Mouse (Mus musculus): ENCODE measurements around the gene Itprid2.
"Not testable (repeated sequence)": the region's sequence is repeated elsewhere in the genome, so short reads cannot be mapped to it uniquely, and the experiment has no call there.

Itprid2 gene

DNA sequence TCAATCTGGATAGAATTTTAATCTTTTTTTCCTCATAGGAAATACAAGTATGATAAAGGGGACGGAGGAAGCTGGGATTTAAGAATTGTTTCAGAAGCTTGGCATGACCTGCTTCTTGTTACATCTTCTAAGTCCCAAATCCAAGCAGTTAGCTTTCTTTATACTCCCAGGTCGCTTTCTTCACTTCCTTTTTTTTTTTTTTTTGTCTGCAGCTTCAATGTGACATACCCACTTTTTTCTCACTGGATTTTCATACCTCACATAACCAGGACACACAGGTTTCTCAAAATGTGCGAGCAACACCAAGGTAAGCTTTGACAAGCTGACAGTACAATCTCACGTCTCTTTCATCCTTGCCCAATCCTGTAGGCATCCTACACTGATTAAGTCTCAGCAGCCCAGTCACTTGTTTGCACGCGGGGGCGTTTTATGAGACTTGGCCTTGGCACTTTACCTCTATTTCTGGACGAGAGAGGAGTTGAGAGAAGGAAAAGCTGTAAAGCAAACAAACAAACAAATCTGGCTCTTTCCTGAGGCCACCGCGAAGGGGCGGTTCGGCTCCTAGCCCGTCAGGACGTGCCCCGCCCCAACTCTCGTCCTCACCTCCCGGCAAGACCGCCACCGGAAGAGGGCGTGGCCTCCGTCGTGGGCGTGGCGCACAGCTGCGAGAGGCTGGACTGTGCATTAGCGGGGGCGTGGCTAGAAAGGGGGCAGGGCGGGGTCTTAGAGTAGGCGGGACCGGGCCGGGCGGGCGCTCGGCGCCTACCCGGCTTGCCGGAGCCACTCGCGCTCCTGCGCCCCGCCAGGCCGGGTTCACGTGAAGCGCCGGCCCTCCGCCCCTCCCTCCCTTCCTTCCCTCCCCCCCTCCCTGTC is at the start of gene Itprid2:
Gene Itprid2 (plus strand): TSS at position 825 of the 873 bp plus-strand sequence.
- peak; percentile 97 for DNase-seq

DNA sequence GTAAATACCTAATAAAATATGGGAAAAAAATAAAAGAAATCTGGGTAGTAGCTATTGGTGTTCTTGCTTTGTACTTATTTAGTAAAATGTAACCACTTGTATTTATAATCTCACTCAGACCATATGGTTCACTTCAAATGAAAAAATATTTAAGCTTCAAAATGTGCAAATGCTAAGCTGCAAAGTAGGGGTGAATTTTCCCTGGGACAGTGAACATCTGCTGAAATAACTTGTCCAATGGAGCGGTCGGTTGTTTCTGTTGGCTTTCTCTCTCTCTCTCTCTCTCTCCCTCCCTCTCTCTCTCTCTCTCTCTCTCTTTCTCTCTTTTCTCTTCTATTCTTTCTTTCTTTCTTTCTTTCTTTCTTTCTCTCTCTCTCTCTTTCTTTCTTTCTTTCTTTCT is 39.0 kb upstream of the Itprid2 start:
- no peak for DNase-seq

DNA sequence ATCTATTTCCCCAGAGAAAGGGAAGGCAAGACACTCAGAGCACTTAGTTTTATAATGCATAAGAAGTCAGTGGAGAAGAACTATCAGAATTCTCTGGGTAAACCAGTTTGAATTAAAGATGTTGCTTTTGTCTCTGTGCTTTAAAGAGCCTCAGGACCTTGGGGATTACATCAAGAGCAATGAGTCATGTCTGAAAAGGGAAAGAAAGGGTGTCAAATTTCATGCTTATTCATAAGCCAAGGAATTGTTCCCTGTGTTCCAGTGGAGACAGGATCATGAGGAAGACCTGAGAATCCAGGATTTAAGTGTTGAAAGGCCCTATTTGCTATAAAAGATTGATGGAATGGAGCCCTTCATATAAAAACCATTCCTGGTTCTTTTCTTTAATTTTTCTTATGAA is 38.1 kb upstream of the Itprid2 start:
- DNase-seq: no peak

DNA sequence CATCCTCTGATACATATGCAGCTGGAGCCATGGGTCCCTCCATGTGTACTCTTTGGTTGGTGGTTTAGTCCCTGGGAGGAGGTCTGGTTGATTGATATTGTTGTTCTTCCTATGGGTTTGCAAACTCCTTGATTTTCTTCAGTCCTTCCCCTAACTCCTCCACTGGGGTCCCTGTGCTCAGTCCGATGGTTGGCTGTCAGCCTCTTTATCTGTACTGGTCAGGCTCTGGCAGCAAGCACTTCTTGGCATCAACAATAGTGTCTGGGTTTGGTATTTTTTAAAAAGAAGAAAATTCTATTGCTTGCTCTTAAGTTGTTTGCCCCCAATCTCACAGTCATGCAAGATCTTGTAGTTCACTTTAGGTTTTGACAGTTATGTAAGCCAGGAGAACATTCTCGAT is 34.0 kb upstream of the Itprid2 start:
- not testable (repeated sequence) for DNase-seq

DNA sequence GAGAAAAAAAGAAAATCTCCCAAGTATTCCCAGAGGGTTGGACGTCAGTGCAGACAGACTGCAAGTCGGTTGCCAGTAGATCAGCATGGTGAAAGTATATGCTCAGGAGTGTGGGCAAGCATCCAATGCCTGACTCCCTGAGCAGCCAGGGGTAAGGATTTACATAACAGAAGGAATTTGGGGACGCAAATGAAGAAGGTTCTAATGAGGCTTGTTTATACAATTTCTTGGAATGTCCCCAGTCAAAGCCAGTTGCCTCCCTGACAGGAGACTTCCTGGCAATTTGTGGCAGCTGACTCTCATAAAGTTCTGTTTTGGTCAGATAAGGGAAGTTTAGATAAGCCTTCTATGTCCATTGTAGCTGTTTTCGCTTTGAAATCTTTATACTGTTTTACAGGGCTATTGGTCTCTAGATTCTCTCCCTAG is 33.4 kb upstream of the Itprid2 start:
- peak; percentile 24 for DNase-seq

DNA sequence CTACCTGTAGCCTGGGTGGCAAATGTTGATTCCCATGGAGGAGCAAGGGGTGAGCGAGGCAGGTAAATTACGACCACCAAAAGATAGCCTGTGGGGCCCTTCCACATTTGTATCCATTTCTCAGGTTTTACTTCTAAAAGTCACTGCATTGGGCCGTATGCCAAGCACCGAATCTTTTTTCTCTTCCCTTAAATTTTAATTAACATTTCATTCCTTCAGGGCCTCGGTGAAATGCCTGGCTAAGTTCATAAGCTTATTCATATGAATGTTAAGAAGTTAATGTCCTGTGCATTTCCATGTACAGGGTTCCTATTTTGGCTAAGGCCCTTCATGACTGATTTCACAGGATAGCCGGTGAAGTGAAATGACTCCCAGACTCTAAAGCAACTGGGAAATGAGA is 32.8 kb upstream of the Itprid2 start:
- DNase-seq: no peak

DNA sequence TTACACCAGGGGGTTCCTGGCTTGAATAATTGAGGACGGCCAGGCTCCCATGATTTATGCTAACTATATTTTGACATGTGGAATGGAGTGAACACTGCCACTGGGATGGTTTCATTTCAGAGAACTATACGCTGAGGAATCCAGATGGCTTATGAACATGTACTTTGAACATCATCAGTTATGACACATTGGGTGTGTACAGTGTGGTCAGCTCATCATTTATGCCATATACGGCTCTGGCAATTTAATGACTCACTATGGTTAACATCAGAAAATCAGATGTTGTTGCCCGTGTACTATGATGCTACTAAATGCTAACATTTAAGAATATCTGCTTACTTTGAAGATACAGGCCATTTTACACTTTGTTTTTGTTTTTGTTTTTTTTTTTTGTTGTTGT is 31.8 kb upstream of the Itprid2 start:
- DNase-seq: no peak

DNA sequence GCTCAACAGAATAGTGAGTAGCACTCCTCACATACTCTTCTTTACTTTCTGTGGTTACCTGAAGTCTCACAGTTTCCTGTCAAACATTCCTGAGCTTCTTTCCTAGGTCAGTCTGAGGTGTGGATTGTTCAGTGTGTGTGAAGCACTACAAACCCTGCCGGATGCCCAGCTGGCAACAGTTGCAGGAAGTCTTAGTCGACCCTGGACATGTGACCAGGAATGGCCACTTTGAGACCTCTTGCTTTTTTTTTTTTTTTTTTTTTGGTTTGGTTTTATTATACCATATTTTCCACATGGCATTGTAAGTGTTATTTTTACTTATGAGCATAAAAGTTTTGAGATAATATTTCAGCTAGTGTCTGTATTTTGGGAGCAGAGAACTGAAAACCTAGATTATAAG is 29.1 kb upstream of the Itprid2 start:
- DNase-seq: no peak

DNA sequence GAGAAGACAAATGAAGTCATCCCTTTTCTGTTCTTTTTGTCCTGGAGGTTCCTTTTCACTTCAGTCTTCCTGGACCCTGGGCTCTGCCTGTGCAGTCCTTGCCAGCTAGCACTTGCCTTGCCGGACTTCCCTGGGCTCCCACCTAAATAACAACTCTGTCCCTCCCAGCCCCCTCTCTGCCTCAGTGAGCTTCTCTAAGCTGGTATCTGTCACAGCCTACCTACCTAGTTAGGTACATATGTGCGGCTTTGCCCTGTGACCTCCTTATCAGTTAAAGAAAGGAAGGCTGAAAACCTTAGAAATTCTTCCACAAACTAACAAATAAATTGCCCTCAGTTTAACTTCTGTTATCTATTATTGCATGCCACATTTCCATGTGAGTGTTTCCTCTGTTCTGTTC is 28.0 kb upstream of the Itprid2 start:
- DNase-seq: no peak

DNA sequence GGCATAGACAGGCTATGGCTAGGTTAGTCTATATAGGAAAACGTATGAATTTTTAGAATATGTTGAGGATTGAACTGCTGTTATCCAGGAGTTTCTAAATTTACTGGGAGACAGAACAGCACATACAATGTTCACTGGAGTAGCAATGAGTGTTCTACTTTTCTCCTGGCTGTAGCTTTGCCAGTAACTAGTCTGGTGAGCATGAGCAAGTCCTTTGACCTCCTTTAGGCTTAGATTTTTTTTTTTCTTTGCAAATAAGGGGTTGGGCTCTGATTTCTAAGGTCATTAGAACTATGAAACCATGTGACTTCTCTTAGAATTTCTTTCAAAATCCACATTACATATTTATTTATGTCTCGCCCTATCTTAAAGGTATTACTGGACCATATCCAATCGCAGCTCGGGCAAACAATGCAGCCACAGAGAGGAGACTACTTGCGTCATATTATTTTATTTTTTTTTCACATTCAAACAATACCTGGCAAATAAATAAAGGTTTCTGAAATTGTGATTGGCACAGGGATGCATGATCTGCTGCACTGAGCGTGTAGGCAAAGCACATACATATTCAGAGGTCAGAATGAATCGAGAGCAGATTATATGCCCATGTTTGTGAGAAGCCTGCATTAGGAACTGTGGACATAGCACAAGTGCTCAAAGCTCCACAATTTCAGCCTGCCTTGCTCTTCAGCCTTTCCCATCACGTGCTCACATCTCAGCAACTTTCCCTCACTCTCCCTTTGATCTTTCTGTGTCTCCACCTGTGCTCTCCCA is 26.7 kb upstream of the Itprid2 start:
- no peak for DNase-seq

DNA sequence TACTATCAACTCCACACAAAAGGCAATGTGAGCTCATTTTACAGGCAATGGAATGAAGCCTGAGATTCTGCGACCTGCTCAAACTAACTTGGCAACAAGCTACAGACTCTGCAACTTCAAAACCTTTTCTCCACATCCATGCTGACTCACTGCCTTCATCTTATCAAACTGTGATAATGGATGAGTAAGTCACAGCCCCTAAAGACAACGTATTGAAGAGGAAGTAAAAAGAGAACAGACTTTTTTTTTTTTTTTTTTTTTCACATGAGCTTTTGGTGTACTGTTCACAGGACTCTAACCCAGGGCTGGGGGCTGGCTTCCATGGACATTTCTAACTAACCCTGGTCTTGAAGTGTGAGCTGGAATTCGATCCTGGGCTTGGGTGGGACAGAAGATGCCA is 24.3 kb upstream of the Itprid2 start:
- DNase-seq: no peak

DNA sequence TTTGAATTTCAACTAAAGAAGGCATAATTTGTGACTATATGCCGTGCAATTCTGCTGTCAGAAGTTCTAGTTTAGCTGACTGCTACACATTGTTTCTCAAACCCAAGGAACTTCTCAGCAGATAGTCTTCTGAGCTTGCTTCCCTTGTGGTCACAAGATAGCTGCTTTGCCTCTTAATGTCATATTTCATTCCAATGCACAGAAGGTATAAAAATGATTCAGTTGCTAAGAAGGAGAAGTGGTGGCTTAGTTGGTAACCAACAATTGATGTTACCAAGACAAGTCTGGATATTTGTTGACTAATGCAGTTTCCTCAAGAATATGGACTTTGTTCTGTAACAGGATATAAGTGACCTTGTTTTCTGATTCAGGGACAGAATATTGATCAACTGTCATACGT is 17.0 kb upstream of the Itprid2 start:
- DNase-seq: no peak

DNA sequence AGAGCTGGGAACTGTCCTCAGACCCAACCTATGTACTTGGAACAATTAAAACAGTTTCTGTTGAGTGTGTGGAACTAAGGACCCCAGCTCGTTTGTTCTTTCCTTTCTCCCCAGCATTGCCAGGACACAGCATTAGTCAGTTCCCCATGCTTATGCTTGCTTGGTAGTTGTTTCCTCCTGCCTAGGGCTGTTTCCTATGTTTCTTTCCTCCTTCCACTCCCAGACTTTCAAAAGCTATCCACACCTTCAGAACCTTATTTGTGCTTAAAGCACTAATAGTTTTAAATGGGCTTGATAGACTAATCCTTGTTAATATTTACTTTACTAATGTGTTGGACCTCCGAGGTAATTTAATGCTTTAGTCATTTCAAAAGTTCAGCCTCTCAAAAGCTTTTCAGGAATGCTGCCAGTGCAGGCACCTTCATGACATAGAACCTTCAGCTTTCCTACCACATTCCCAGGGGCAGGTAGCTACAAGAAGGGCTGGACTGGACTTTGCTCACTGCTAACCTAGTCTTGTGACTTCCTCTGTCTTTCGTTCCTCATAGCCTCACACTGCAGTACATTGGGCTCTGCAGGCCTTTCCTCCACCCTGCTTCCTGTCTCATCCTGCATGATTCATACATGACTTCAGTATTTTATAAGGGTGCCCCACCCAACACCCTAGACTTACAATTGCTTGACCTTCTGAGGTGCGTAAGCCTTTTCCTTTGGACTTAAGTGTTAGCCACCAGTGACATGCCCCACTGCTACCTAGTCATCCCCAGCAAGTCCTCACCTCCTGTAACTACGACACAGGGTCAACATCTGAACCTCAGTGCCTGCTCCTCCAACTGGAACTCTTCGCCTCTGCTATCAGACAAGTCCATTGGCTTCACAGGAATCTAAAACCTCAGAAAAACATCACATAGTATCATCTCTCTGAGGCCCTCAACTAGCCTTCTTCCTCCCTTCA is 16.3 kb upstream of the Itprid2 start:
- DNase-seq: no peak

DNA sequence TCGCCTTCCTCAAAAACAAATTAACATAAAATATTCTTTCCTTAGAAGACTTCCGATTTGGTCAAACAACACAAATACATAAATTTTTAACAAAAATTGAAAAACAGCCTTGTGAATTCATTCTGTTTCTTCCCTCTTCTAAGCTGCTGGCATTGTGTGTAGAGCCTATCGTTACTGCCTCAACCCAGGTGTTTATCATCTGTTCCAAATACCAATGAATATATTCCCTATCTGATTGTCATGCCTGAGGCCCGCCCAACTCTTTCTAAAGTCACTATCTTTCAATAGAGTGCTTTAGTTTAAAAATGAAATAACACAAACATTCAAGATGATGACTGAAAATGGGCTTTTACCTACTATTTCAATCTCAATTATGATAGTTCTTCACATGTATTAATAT is 11.9 kb upstream of the Itprid2 start:
- no peak for DNase-seq

DNA sequence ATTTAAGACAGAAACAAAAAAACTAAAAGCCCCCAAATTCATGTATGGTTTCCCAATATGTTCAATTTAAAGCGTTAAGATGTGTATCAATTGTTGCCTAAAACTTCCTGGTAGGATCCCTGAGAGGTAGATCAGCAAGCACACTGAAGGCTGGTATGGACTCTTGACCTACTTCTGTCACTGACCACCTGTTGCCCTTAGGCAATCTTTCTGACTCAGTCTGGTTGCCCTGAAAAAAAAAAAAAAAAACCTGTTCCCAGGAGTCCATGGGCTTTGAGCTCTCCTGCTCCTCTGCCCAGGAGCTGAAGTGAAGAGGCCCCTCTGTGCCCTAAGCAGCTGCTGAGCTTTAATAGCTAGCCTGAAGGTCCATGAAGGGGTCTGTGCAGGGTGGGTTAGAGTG is 7.5 kb upstream of the Itprid2 start:
- DNase-seq: no peak

DNA sequence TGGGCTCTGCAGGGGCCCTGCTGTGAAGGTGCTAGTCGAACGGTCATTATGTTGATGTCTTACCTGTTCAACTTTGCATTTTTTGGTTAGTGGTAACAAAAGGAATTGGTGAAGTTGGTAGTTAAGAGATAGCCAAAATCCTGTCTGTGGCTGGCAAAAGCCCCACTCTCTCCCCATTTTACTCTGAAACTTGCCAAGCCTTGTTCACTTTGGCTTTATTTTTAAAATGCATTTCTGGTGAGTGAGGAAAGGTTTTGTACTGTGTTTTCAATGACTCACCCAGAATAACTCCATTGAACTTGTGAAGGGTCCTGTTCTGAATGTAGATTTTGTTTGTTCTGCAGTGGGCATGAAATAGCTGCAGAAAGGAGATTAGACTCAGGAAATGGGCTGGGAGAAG is 4.9 kb upstream of the Itprid2 start:
- no peak for DNase-seq

DNA sequence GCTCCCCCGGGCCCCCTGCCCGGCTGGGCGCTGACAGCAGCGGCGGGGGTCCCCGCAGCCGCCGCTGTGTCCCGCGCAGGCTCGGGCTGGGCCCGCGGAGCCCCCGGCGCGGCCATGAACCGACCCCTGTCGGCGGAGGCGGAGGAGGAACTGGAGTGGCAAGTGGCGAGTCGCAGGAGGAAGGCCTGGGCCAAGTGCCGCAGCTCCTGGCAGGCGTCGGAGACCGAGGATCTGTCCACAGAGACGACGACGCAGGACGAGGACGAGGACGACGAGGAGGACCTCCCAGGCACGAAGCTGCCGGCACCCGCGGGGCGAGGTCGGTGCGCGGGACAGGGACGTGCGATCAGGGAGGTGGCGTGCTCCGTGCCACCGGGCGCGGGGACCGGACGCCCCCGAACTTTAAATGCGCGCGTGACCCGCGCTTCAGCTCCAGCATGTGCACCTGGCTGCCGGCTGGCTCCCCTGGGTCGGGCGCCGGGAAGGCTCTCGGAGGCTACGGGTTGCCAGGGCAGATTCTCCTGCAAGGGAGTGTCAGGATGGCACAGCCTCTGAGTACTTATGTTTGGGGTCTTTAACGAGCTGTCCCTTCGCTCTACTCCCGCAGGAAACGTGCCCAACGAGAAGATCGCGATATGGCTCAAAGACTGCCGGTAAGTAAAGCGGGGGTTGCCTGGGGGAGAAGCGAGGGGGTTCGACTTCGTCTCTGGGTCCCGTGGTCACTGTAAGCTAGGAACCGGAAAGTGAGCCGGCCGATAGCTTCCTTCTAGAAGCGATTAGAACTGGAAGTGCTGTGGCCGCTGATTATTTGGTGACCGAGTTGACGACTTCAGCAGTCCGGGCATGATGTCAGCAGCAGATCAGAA is 507 bp downstream of the Itprid2 start:
- DNase-seq: peak; percentile 82

DNA sequence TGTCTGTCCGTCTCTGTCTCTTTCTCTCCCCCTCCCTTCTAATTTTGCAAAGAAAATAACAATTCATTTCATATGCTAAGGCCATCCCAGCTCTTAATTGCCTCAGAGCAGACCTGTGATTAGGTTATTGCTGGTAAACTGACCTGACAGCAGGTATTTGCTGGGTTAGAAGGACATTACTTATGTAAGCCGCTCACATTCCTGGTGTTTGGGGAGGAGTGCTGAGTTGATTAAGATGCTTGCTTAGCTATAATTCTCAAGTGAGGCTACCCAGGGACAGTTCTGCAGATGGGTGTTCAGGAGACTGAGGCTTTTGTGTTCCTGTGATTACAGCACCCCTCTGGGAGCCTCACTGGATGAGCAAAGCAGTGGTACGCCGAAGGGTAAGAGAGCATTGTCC is 3.8 kb downstream of the Itprid2 start:
- no peak for DNase-seq

DNA sequence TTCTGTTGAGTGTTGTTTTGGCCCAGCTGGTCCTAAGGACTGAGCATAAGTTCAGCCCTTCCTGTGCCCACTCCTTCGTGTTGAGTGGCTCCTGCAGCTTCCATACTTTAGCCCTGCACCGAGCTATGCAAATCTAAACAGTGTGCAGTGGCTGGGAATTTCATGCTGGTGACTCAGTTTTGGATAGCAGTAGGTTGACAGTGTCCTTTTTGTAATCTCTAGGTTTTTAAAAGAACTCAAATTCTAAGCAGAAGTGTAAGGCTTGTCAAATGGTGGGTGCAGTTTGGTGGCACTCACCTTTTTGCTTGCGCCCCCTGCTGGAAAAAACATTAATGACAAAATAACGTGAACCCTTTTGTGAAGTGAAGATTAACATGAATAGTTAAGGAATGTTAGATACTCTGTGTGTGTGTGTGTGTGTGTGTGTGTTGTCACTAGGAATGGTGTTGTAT is 11.1 kb downstream of the Itprid2 start:
- DNase-seq: peak; percentile 78

DNA sequence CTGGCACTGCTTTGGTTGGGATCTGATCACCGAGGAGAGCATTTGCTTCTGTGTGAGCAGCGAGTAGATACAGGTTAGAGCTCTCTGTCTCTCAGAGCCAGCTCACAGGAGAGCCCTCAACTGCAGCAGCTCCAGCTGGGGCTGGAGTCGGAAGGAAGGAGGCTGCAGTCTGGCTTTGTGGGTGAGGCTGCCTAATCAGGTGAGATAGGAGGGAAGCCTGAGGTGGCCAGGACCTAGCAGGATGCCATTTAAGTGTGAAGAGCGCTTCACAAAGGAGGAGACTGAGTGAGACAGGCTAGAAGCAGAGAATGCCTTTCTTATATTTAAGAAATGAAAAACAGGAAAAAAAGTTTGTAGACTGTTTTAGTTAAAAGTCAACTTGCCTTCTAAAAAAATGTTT is 11.9 kb downstream of the Itprid2 start:
- no peak for DNase-seq

DNA sequence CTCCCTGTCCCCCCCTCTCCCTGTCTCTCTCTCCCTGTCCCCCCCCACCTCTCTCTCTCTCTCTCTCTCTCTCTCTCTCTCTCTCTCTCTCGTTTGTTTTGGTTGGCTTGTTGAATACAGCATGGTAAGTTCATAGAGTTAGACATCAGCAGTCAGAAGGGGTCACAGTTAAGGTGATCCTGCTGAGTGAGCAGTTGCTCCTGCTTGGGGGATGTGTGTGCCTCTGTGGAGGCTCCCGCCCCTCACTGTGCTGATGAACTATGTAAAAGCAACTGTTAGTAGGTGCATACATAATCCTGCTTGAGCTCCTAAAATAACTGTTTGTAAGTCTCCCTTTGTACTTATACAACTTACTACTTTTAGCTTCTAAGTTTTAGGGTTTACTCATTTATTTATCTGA is 12.6 kb downstream of the Itprid2 start:
- DNase-seq: no peak

DNA sequence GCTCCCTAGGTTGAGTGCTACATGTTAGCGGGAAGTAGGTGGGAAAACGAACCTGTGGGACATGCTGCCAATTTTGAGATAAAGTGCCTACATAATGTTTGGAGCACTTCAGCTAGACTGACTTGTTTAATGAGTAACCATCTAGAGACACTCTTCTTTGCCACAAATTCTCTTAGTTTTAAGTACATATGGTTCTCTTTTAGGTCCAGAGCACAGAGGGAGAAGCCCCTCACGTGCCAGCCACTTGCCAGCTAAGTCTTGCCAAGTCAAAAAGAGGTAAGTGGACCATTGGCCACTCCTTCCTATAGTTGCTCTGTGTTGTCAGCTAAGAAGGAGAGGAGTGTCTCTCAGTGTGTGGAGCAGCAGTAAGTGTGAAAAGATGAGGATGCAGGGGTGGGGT is 16.0 kb downstream of the Itprid2 start:
- DNase-seq: no peak

Measured in cerebellum, adult 9-10 months (tissue).